Mouse (Mus musculus): ENCODE measurements around the gene Uqcrfs1. TPM values are rescaled to one million over a fixed set of nuclear protein-coding genes. Genes with fewer than 3 reads are reported as not detected.

Gene Uqcrfs1
- total and polyA plus RNA-seq, 3 experiments: 154 to 292 (median 173) TPM

GRCm38 (mm10) chr13:30585786-30586185 is 40.6 kb upstream of the Uqcrfs1 start:
- Histone ChIP-seq H3K4me3 (replicated peaks in 1 of 3; ENCODE audit: low read depth in 2 of 3, low read length in 2 of 3, poor library complexity in 1 of 3) (no peak overlapping the region), H3K79me2 (replicated peaks; ENCODE audit: control insufficient read depth, extremely low read depth, insufficient read depth, poor library complexity, severe bottlenecking) (no peaks in the 10 kb centered on the region), H3K4me2 (ENCODE audit: insufficient read depth, low read depth, poor library complexity, severe bottlenecking) (no peak overlapping the region), H3K36me3 (replicated peaks in 1 of 2; ENCODE audit: control insufficient read depth in 1 of 2, insufficient read depth in 1 of 2, low read length in 1 of 2) (no peaks in the 10 kb centered on the region), H3K4me1 (ENCODE audit: control insufficient read depth in 1 of 2, insufficient read depth in 2 of 2) (peaks cover 10 to 49% of the 10 kb centered on the region in 2 experiments), H3K27ac (ENCODE audit: insufficient read depth, low read depth) (no peak overlapping the region), H3K9me3 (replicated peaks; ENCODE audit: low read length) (no peaks in the 10 kb centered on the region), H3K9ac (ENCODE audit: insufficient read depth, low read depth) (no peak overlapping the region), H3K27me3 (replicated peaks) (no peaks in the 10 kb centered on the region)
- no peak for TF ChIP-seq POLR2A (IDR thresholded peaks at IDR 0.05; ENCODE audit: low read depth, low read length)
- dilution Hi-C loops (cut with MboI; ENCODE audit: extremely low pct_ligation_motif_present, extremely low pct_unique_long_range_greater_than_20kb, low sequenced_read_pairs): no loop called here
- in situ Hi-C loops (cut with MboI; ENCODE audit: low pct_ligation_motif_present, low pct_unique_long_range_greater_than_20kb, low sequenced_read_pairs): no loop called here
- DNase-seq (ENCODE audit: extremely low read depth): no peak

GRCm38 (mm10) chr13:30582541-30582940 is 37.4 kb upstream of the Uqcrfs1 start:
- no peak overlapping the region for H3K4me2 ChIP-seq (ENCODE audit: insufficient read depth, low read depth, poor library complexity, severe bottlenecking)
- H3K79me2 ChIP-seq (replicated peaks; ENCODE audit: control insufficient read depth, extremely low read depth, insufficient read depth, poor library complexity, severe bottlenecking): no peaks in the 10 kb centered on the region
- peaks cover 3% of the 10 kb centered on the region for H3K9me3 ChIP-seq (replicated peaks; ENCODE audit: low read length)
- in situ Hi-C loops (cut with MboI; ENCODE audit: low pct_ligation_motif_present, low pct_unique_long_range_greater_than_20kb, low sequenced_read_pairs) (no loop called here), dilution Hi-C loops (cut with MboI; ENCODE audit: extremely low pct_ligation_motif_present, extremely low pct_unique_long_range_greater_than_20kb, low sequenced_read_pairs) (no loop called here)
- H3K27me3 ChIP-seq (replicated peaks): no peaks in the 10 kb centered on the region
- H3K27ac ChIP-seq (ENCODE audit: insufficient read depth, low read depth): no peak overlapping the region
- H3K4me1 ChIP-seq (ENCODE audit: control insufficient read depth in 1 of 2, insufficient read depth in 2 of 2): peaks cover 13 to 62% of the 10 kb centered on the region in 2 experiments
- no peak overlapping the region for H3K4me3 ChIP-seq (replicated peaks in 1 of 3; ENCODE audit: low read depth in 2 of 3, low read length in 2 of 3, poor library complexity in 1 of 3)
- no peak overlapping the region for H3K9ac ChIP-seq (ENCODE audit: insufficient read depth, low read depth)
- DNase-seq (ENCODE audit: extremely low read depth): peak; percentile 56
- H3K36me3 ChIP-seq (replicated peaks in 1 of 2; ENCODE audit: control insufficient read depth in 1 of 2, insufficient read depth in 1 of 2, low read length in 1 of 2): no peaks in the 10 kb centered on the region
- TF ChIP-seq UBTF (IDR thresholded peaks at IDR 0.05; ENCODE audit: low read depth, low read length) (no peak), TBP (conservative IDR thresholded peaks at IDR 0.05; ENCODE audit: low read depth, low read length) (no peak), USF1 (IDR thresholded peaks at IDR 0.05; ENCODE audit: low read depth, low read length) (no peak), SIN3A (IDR thresholded peaks at IDR 0.05; ENCODE audit: low read length) (no peak), ZMIZ1 (IDR thresholded peaks at IDR 0.05; ENCODE audit: low read depth, low read length) (no peak), HCFC1 (IDR thresholded peaks at IDR 0.05; ENCODE audit: low read depth, low read length) (no peak), EP300 (IDR thresholded peaks at IDR 0.05; ENCODE audit: low read length) (0 out of 2 replicates have a peak, but pooled peaks have one; percentile 20), MAFK (IDR thresholded peaks at IDR 0.05; ENCODE audit: insufficient replicate concordance, low read length) (no peak), ZKSCAN1 (IDR thresholded peaks at IDR 0.05; ENCODE audit: borderline replicate concordance, low read depth, low read length) (no peak), RCOR1 (conservative IDR thresholded peaks at IDR 0.05; ENCODE audit: low read depth, low read length) (no peak), MXI1 (IDR thresholded peaks at IDR 0.05; ENCODE audit: low read depth, low read length) (no peak), NRF1 (IDR thresholded peaks at IDR 0.05; ENCODE audit: low read depth, low read length) (0 out of 2 replicates have a peak, but pooled peaks have one; percentile 15), CHD1 (IDR thresholded peaks at IDR 0.05; ENCODE audit: low read depth, low read length) (no peak), JUND (conservative IDR thresholded peaks at IDR 0.05; ENCODE audit: low read depth, low read length) (no peak), ELF1 (IDR thresholded peaks at IDR 0.05; ENCODE audit: low read depth, low read length) (peak; percentile 58), ETS1 (conservative IDR thresholded peaks at IDR 0.05; ENCODE audit: low read depth, low read length) (no peak; the same call in 1 of the 2 replicates), SMC3 (IDR thresholded peaks at IDR 0.05; ENCODE audit: low read depth, low read length) (peak; percentile 61), ZNF384 (IDR thresholded peaks at IDR 0.05; ENCODE audit: low read depth, low read length) (no peak), POLR2AphosphoS2 (IDR thresholded peaks at IDR 0.05; ENCODE audit: low read depth, low read length) (no peak), JUN (IDR thresholded peaks at IDR 0.05; ENCODE audit: insufficient read depth, low read depth, low read length) (no peak), MEF2A (IDR thresholded peaks at IDR 0.05; ENCODE audit: borderline replicate concordance, low read depth, low read length) (peak; percentile 28; the same call in 1 of the 2 replicates), MYC (IDR thresholded peaks at IDR 0.05; ENCODE audit: low read depth, low read length) (0 out of 2 replicates have a peak, but pooled peaks have one; percentile 18), KAT2A (IDR thresholded peaks at IDR 0.05; ENCODE audit: insufficient replicate concordance, low read length) (no peak), TCF12 (IDR thresholded peaks at IDR 0.05; ENCODE audit: low read depth, low read length) (0 out of 2 replicates have a peak, but pooled peaks have one; percentile 13), CTCF (conservative IDR thresholded peaks at IDR 0.05 in 1 of 2, IDR thresholded peaks at IDR 0.05 in 1 of 2; ENCODE audit: low read depth in 2 of 2, low read length in 2 of 2) (peak; percentile 16 to 66; a peak in 2 of 4 replicates), BHLHE40 (IDR thresholded peaks at IDR 0.05; ENCODE audit: low read depth, low read length) (no peak), RAD21 (IDR thresholded peaks at IDR 0.05; ENCODE audit: low read depth, low read length) (peak; percentile 44), E2F4 (IDR thresholded peaks at IDR 0.05; ENCODE audit: insufficient replicate concordance, low read depth, low read length) (no peak), MAX (IDR thresholded peaks at IDR 0.05; ENCODE audit: low read length) (no peak), USF2 (conservative IDR thresholded peaks at IDR 0.05; ENCODE audit: low read depth, low read length) (no peak), GABPA (IDR thresholded peaks at IDR 0.05; ENCODE audit: insufficient replicate concordance, low read depth, low read length) (no peak), MAZ (IDR thresholded peaks at IDR 0.05; ENCODE audit: low read depth, low read length) (no peak), CHD2 (IDR thresholded peaks at IDR 0.05; ENCODE audit: low read length) (no peak)

Measured in CH12.LX (cell line).